Mouse (Mus musculus) T-helper 17 cell (primary cell): ENCODE data around the gene Bcl2a1c.
"Not testable (repeated sequence)": the region's sequence is repeated elsewhere in the genome, so short reads cannot be mapped to it uniquely, and the experiment has no call there.

Source experiments
- in situ Hi-C, 2 experiments: fragments of 300-600 bp; cut with MboI, MseI; formaldehyde crosslinking; loops; 1 replicate in 1 of 2; 2 replicates in 1 of 2; pipeline ENCODE4 v1.15.1; 2025; ENCODE audit warnings: high pct_unique_total_duplicates in 2 of 2

The Bcl2a1c gene

GRCm38 (mm10) chr9:114329855-114330254 lies at the start of gene Bcl2a1c:
Gene Bcl2a1c, plus strand, starts transcription at chr9:114330135.
- in situ Hi-C loops = loop anchor here in 1 of 2 experiments (5.0 kb wide), 2 partner anchors 52 to 167 kb away; no protein-coding TSS in a partner anchor

DNA sequence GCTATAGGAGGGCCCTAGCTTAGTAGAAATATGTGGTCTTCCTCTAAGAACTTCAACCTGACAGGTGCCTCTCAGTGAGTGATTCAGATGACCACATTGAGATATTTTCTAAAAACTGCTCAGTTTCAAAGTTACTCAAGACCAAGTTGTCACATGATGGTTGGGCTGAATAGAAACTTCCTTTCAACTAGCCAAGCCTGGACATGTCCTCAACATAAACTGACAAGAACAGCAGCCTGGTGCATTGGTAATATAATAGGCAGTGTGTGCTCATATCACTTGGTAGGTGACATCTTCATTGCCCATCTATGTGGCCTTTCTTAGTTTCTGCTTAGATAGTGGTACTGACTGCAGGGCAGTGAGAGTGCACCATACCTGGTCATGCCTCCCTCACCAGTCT lies 24.0 kb upstream of the Bcl2a1c start:
- in situ Hi-C loops = not testable (repeated sequence)

DNA sequence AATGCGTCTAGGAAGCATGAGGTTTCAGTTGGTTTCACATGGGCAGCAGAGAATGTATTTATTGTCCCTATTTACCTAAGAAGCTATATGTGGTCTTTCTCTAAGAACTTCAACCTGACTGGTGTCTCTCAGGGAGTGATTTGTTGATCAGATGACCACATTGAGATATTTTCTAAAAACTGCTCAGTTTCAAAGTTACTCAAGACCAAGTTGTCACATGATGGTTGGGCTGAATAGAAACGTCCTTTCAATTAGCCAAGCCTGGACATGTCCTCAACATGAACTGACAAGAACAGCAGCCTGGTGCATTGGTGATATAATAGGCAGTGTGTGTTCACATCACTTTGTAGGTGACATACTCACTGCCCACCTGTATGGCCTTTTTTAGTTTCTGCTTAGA lies 18.2 kb upstream of the Bcl2a1c start:
- in situ Hi-C loops = loop anchor here (5.0 kb wide), 3 partner anchors 39 to 189 kb away; no protein-coding TSS in a partner anchor

DNA sequence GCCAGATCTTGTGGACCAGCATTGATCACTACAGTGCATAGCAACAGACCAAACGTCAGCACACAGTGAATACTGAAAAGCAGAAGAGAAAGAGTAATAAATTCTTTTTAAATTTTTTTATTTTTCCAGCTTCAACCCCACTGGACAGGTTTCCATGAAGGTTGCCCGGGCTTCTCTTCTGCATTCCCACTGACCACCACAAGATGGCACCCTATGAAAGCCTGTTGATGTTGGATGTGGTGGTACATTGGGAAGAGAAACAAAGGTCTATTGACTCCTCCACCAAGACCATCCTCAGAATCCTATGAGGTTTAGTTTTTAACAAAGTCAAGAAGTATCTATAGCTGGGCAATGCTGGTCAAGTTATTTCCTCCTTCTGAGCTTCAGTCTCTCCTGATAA lies 11.9 kb upstream of the Bcl2a1c start:
- in situ Hi-C loops = no loop called here

DNA sequence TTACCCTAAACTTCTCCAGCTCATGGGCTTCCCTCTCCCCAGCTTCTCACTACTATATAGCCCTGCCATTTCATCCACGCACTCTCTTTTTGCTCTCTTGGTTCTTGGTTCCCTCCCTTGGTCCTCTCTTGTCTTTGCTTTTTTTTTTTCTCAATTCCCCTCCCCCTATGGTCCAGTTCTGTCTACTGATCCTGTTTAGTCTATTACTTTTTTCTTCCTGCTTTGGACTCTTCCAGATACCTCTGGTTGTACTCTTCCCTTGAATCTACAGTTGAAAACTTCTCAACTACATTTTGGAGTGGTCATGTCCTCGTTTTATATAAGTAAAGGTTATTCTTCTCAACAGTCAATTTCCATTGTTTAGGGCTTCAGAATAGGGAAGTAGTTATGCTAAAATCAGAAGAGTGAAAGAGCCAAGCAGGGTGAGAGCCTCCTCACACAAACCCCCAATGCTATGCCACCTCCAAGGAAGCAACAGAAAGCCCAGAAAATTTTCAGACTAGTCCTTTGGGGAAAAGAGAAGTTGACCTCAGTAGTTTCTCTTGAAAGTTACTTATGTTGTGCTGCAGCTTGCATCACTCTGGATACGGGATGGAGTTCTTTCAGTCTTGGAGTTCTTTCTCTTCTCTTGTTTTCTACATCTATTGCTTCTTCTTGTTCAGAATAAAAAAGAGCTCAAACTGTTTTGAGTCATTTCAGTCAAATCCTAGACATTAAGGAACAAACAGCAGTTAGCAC lies 3.8 kb upstream of the Bcl2a1c start:
- in situ Hi-C loops = loop anchor here in 1 of 2 experiments (5.0 kb wide), 2 partner anchors 56 to 171 kb away; no protein-coding TSS in a partner anchor

DNA sequence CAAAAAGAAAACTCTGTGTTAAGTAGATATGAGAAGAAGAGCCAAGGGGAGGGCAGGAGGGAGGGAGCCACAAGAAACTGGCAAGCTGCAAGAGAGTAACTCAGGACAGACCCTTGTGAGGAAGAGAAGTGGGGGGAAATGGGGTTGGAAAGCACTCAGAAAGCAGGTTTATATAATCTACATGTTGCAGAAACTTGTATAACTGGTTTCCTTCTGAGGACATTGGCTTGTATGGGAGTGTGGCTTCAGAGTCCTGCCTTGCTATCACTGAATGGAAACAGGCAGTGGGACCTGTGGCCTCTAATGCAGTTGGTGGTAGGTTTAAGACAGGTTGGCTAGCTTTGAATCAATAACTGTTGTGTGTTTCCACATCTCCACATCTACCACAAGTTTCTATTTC lies 1.6 kb upstream of the Bcl2a1c start:
- in situ Hi-C loops = loop anchor here in 1 of 2 experiments (5.0 kb wide), 2 partner anchors 54 to 169 kb away; no protein-coding TSS in a partner anchor

GRCm38 (mm10) chr9:114367783-114368470 lies 38.0 kb downstream of the Bcl2a1c start:
- in situ Hi-C loops = loop anchor here in 1 of 2 experiments (10.0 kb wide), 1 partner anchor 717 kb away; no protein-coding TSS in a partner anchor

- in situ Hi-C loops = loop anchor here in 1 of 2 experiments (10.0 kb wide), 1 partner anchor 716 kb away; no protein-coding TSS in a partner anchor
These were observed 38.5 kb downstream of the Bcl2a1c start for GRCm38 (mm10) chr9:114368471-114368858.

DNA sequence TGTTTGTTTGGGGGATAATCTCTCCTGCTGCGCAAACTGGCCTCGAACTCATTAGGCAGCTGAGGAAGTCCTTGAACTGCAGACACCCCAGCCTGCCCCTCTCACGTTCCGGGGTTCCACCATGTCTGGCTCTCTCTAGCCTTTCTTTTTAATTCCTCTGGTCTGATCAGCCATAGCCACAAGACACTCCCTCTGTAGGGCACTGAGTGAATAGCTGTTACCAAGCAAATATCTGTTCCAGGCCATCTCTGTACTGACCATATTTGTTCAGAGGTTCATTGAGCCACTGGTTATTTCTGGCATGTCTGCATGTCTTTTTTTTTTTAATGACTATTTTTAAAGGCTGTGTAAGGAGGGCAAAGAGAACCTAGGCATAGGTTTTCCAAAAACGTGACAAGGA lies 39.5 kb downstream of the Bcl2a1c start:
- in situ Hi-C loops = loop anchor here in 1 of 2 experiments (10.0 kb wide), 1 partner anchor 715 kb away; no protein-coding TSS in a partner anchor

DNA sequence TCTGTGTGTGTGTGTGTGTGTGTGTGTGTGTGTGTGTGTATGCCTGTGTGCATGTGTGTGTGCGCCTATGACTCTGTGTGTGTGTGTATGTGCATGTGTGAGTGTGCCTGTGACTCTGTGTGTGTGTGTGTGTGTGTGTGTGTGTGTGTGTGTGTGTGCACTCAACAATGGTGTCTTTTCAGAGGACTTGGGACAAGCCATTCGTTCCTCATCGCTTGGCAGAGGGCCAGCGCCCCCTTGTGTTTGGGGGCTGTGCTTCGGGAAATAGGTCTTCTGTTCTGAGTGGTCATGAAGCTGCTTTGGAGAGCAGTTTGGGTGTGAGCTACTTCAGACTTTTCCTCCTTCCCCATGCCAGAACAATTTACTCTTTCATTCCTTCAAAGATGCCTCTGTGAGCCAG lies 41.8 kb downstream of the Bcl2a1c start:
- in situ Hi-C loops = not testable (repeated sequence)

- in situ Hi-C loops = no loop called here
These were observed 45.5 kb downstream of the Bcl2a1c start for GRCm38 (mm10) chr9:114375276-114375962.

GRCm38 (mm10) chr9:114377168-114377567 lies 47.2 kb downstream of the Bcl2a1c start:
- in situ Hi-C loops = no loop called here

DNA sequence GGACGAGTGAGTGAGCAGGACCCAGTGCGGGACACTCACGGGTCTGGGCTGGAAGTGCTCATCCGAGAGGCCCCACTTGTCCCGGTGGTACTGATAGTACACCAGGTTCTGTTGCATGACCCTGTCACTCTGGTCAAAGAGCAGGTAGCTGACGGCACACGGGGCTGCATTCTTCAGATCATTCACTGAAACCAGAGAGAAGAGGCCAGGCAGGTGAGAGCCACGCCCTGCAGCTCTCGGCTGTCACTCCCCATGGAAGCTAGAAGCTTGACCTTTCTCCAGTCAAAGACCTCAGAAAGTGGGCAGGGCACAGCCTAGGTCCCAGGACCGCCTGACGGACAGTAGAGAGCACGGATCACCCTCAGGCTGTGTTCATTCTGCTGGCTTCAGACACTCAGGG lies 49.9 kb downstream of the Bcl2a1c start:
- in situ Hi-C loops = loop anchor here (5.0 to 10.0 kb wide), 2 partner anchors 53 to 385 kb away; no protein-coding TSS in a partner anchor
